Mouse (Mus musculus): ENCODE data around the gene Evx2. TPM values are rescaled to one million over a fixed set of nuclear protein-coding genes. Genes with fewer than 3 reads are reported as not detected.

Gene Evx2
- total RNA-seq, 2 experiments from 2014 or later = not detected

- DNase-seq (ENCODE audit: low spot score in 2 of 2) = no peak
These were observed 22.5 kb upstream of the Evx2 start for GRCm38 (mm10) chr2:74681594-74682531.

GRCm38 (mm10) chr2:74680561-74681398, 21.4 kb upstream of the Evx2 start:
- no peak for DNase-seq (ENCODE audit: low spot score in 2 of 2)

- DNase-seq (ENCODE audit: low spot score in 2 of 2) = no peak
These were observed 20.6 kb upstream of the Evx2 start for GRCm38 (mm10) chr2:74679980-74680379.

GRCm38 (mm10) chr2:74679596-74679971, 20.2 kb upstream of the Evx2 start:
- no peak for DNase-seq (ENCODE audit: low spot score in 2 of 2)

- no peak for DNase-seq (ENCODE audit: low spot score in 2 of 2)
These were observed 19.7 kb upstream of the Evx2 start, which contains the start of gene Hoxd11 for GRCm38 (mm10) chr2:74678891-74679595. TSS of gene Hoxd11 (plus strand) at chr2:74679557.

GRCm38 (mm10) chr2:74677106-74677505, 17.7 kb upstream of the Evx2 start:
- no peak for DNase-seq (ENCODE audit: low spot score in 2 of 2)

- no peak for DNase-seq (ENCODE audit: low spot score in 2 of 2)
These were observed 17.2 kb upstream of the Evx2 start for GRCm38 (mm10) chr2:74676376-74677052.

- DNase-seq (ENCODE audit: low spot score in 2 of 2) = no peak
These were observed 16.4 kb upstream of the Evx2 start for GRCm38 (mm10) chr2:74675666-74676282.

GRCm38 (mm10) chr2:74674881-74675665, 15.7 kb upstream of the Evx2 start, which contains the start of gene Hoxd12:
TSS of gene Hoxd12 (plus strand) at chr2:74675013.
- no peak for DNase-seq (ENCODE audit: low spot score in 2 of 2)

GRCm38 (mm10) chr2:74673835-74674425, 14.6 kb upstream of the Evx2 start:
- no peak for DNase-seq (ENCODE audit: low spot score in 2 of 2)

GRCm38 (mm10) chr2:74672481-74673362, 13.4 kb upstream of the Evx2 start:
- no peak for DNase-seq (ENCODE audit: low spot score in 2 of 2)

- DNase-seq (ENCODE audit: low spot score in 2 of 2) = no peak
These were observed 12.5 kb upstream of the Evx2 start for GRCm38 (mm10) chr2:74671847-74672246.

GRCm38 (mm10) chr2:74670632-74671188, 11.4 kb upstream of the Evx2 start:
- no peak for DNase-seq (ENCODE audit: low spot score in 2 of 2)

GRCm38 (mm10) chr2:74669650-74670235, 10.4 kb upstream of the Evx2 start:
- no peak for DNase-seq (ENCODE audit: low spot score in 2 of 2)

- no peak for DNase-seq (ENCODE audit: low spot score in 2 of 2)
These were observed 9.8 kb upstream of the Evx2 start for GRCm38 (mm10) chr2:74669230-74669578.

GRCm38 (mm10) chr2:74668370-74669229, 9.2 kb upstream of the Evx2 start:
- DNase-seq (ENCODE audit: low spot score in 2 of 2) = no peak

Data from layer of hippocampus, adult 18-20 months (tissue).